In genomic region chr13:57521152-57521551, GRCm38 (mm10) we compare ENCODE assay signal across 8 mouse cellular contexts.
DNase-seq lines count a peak whose midpoint lies in the region; ATAC-seq and TF ChIP-seq lines count a peak whose summit lies in the region.

No protein-coding gene starts in this region.

- H3K27me3 ChIP-seq in kidney, adult 2 months (replicated peaks; ENCODE audit: control insufficient read depth, insufficient read depth, low read length), result no peaks in the 10 kb centered on the region

- TF ChIP-seq CTCF in kidney, adult 2 months (conservative IDR thresholded peaks at IDR 0.05; ENCODE audit: insufficient read depth, insufficient read length, low read depth, low read length), result peak; percentile 52

- no peak for ATAC-seq in monocyte, adult 5-6 weeks (replicated peaks; ENCODE audit: insufficient number of reproducible peaks, low FRiP score, low TSS enrichment, poor library complexity, severe bottlenecking)

- TF ChIP-seq POLR2A in kidney, adult 2 months (IDR thresholded peaks at IDR 0.05; ENCODE audit: low read depth, low read length), result no peak

- peak; percentile 8 for DNase-seq in kidney, adult 2 months
- no peak for DNase-seq in kidney, adult 11 months
- DNase-seq in ZHBTc4 (ENCODE audit: low read depth, low spot score), result peak; percentile 77
- peak; percentile 48 for DNase-seq in cerebellum, adult 9-11 months
- DNase-seq in large intestine, adult 2 months (ENCODE audit: low read depth, low spot score), result peak; percentile 40
- DNase-seq in thymus, postnatal 14 days, result no peak
- DNase-seq in left cerebral cortex, postnatal 36 days (ENCODE audit: low spot score in 2 of 2), result no peak

- H3K4me3 ChIP-seq in kidney, adult 2 months (ENCODE audit: insufficient read depth, low read depth, low read length), result no peak overlapping the region

- H3K36me3 ChIP-seq in kidney, adult 2 months (ENCODE audit: control insufficient read depth, insufficient read depth, low read length), result no peaks in the 10 kb centered on the region

- 14% methylated on average over 3 of the region's 3 CpGs for WGBS in kidney, adult 2 months
- WGBS in large intestine, adult 2 months, result 5% methylated on average over 3 of the region's 3 CpGs

- intact Hi-C loops in left cerebral cortex, postnatal 36 days (cut with DNase I), result loop anchor here (10.0 kb wide), 2 partner anchors 114 to 384 kb away; partner anchors contain the start of gene Spock1

- no peaks in the 10 kb centered on the region for H3K4me1 ChIP-seq in kidney, adult 2 months (ENCODE audit: control insufficient read depth, insufficient read depth, low read length)

- H3K27ac ChIP-seq in kidney, adult 2 months (ENCODE audit: insufficient read depth, low read depth, low read length), result no peak overlapping the region

Comparison
In these comparisons a context has a peak if more than half of its experiments do, and no peak if none do; other contexts are left out.
1. DNase-seq: peak in kidney, adult 2 months (single experiment), ZHBTc4 (single experiment), cerebellum, adult 9-11 months (single experiment) and large intestine, adult 2 months (single experiment); none in kidney, adult 11 months (single experiment), thymus, postnatal 14 days (single experiment) and left cerebral cortex, postnatal 36 days (0 of 2).